Mouse (Mus musculus) left cerebral cortex, postnatal 14 days (tissue): ENCODE measurements around the gene Olfr1392. TPM values are rescaled to one million over a fixed set of nuclear protein-coding genes. Genes with fewer than 3 reads are reported as not detected.
"Not testable (repeated sequence)": the region's sequence is repeated elsewhere in the genome, so short reads cannot be mapped to it uniquely, and the experiment has no call there.

Source experiments
- DNase-seq, 2 experiments: peaks; one replicate each; pipeline ENCODE4 v3.0.0; 2021 to 2022; ENCODE audit warnings: low spot score in 2 of 2, mixed read lengths in 1 of 2
- intact Hi-C: fragments of 180-260 bp; cut with DNase I; formaldehyde crosslinking; loops from one replicate; pipeline ENCODE4 v1.15.1; 2025
- total RNA-seq, 2 experiments: library from RNA; stranded (reverse); gene quantifications; 2 replicates each; pipeline ENCODE4 v1.2.3; 2021

The Olfr1392 gene
- total RNA-seq, 2 experiments from 2014 or later = 0.19 TPM; not detected in 1

DNA sequence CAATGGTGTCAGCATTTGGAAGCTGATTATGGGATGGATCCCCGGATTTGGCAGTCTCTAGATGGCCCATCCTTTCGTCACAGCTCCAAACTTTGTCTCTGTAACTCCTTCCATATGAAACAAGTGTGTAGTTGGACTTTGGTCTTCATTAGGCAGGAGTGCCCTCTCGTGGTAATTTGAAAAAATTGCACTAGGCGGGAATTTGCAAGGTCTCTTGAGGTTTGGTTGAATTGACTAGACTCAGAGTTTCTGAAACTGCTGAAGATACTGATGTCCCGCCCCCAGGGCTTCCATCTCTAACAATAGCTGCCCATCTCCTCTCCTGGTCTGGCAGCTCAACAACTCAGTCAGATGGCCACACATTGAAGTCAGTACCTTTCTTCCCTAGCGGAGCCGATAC lies 13.7 kb upstream of the Olfr1392 start:
- intact Hi-C loops = loop anchor here (2.0 to 10.0 kb wide), 4 partner anchors 83 to 409 kb away; partner anchors contain the start of gene Olfr1396
- DNase-seq = peak; percentile 57 to 58

DNA sequence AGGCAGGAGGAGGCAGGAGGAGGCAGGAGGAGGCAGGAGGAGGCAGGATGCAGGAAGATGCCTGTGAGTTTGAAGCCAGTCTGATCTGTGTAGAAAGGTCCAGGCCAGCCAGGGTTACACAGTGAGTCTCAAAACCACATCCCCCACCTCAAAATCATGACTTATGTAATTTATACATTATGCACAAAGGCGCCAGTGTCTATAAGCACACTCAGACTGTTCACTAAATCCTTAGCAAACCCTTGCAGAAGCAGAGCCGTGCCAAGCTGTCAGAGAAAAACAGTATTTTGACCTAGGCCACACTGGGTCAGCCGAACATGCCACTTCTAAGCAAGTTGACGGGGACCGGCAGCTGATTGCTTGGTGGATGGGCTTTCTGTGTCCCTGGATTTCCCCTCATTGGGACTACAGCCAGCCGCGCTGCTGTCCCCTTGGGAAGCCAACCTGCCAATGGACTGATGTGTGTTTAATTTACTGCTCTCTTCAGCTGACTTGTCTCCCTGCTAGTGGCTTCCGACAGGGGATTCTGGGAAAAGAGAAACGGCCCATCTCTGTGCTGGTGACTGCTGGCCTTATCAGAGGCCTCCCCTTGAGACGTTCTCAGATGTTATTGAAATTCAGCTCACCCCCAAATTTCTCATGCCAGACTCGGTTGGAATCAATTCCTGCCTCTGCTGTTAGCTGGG lies 11.1 kb upstream of the Olfr1392 start:
- DNase-seq = no peak
- intact Hi-C loops = loop anchor here (5.0 to 10.0 kb wide), 3 partner anchors 162 to 412 kb away; partner anchors contain the start of gene Olfr1396

DNA sequence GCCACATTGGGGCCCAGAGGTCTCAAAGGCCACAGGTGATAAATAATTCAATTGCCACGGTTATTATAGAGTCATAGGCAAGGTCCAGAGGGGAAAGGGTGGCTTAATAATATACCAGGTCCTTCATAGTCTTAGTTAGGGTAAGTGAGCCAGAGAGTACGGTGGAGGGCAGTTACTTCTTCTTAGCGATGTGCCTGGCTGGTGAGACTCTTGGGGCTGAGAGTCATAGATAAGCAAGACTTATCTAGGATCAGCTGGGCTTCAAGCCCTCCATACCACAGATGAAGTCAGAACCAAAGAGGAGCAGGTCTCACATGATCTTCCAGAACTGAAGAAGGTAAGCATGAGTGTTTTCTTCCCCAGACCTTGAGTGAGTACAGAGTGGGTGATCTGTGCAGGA lies 6.9 kb upstream of the Olfr1392 start, which contains the start of gene Olfr1393:
Olfr1393 (plus strand) TSS at position 83 of the 400 bp plus-strand sequence.
- intact Hi-C loops = loop anchor here (10.0 kb wide), 1 partner anchor 257 kb away; no protein-coding TSS in a partner anchor
- DNase-seq = no peak

DNA sequence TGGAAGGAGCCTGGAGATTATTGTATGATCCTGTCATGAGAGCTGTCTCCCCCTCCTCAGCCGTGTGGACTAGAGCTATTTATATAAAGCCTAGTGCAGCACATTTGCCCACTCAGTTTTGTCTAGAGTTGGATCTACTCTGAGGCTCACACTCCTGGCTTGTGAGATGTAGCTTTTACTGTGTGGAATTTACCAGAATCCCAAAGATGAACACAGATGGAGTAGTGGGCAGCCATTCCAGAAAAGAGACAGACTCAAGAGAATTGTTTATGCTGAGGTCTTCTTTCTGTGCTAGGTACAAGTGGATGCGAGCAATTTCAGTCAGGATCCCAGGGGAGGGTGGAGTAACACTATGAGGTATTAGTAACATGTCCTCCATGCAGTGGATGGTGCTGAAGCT lies 2.2 kb downstream of the Olfr1392 start:
- intact Hi-C loops = no loop called here
- DNase-seq = peak; percentile 32 to 76

DNA sequence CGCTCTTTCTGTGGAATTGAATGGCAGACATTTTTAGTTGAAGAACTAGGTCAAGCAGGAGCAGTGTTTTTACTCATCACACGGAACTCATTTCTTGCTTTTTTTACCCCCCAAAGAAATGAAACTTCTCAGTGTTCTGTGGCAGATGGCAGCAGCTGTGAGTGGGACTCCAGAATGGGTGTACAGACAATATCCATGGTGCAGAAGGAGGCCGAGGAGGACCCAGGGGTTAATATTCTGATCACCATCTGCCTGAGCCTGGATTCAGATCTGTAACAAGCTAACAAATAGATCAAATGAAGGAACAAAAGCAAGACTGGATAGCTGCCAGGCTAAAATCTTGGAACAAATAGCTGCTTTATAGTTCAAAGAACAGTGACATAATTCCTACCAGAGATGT lies 7.7 kb downstream of the Olfr1392 start:
- intact Hi-C loops = no loop called here
- peak; percentile 42 to 53 for DNase-seq

DNA sequence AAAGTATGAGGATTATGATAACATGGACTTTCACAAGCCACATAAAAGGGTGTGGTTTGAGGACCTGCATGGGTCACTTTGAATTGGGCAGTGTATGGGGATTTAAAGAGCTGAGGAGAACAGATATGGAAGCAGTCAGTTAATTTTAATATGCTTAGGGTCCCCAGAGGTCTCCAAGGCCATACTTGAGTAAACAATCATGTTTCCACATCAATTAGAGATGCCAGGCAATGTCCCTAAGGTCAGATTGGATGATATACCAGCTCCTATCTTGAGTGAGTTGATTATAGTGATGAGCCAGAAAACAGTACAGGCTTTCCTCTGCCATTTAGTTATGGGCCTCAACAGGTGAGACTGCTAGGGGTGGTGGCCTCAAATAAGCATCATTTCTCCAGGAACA lies 19.4 kb downstream of the Olfr1392 start, which contains the start of gene Olfr10:
Olfr10 (plus strand) TSS at position 301 of the 400 bp plus-strand sequence.
- DNase-seq = no peak
- intact Hi-C loops = no loop called here

DNA sequence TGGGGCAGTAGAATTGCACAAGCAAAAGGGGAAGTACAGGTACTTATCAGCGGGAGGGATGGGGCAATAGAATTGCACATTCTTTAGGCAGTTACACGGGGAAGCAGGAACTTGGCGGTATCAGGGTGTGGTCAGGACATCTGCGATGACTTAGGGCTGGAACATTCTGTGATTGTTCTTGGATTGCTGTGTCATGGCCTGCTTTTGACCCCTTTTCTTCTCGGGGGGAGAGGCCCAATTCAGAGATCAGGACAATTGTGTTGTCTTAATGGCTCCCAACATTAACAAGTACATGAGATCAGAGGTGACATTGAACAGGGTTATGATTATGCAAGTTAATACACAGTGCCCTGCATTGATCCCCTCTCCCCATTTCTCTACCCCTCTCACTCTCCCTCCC lies 23.5 kb downstream of the Olfr1392 start:
- intact Hi-C loops = not testable (repeated sequence)

DNA sequence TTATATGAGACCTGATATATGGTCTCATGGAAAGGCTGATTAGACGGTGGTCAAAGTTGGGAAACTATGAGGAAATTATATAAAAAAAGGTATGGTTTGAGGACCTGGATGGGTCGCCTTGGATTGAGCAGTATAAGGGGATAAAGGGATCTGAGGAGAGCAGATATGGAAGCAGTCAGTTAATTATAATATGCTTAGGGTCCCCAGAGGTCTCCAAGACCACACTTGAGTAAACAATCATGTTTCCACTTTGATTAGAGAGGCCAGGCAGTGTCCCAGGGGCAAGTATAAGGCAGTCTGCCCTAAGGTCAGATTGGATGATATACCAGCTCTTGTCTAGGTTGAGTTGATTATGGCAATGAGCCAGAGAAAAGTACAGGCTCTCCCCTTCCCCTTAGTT lies 37.4 kb downstream of the Olfr1392 start, which contains the start of gene Olfr1391:
Olfr1391 (plus strand) TSS at position 301 of the 400 bp plus-strand sequence.
- intact Hi-C loops = no loop called here

More for the DNA sequence above, 23.5 kb downstream of the Olfr1392 start:
- DNase-seq = not testable (repeated sequence)

DNA sequence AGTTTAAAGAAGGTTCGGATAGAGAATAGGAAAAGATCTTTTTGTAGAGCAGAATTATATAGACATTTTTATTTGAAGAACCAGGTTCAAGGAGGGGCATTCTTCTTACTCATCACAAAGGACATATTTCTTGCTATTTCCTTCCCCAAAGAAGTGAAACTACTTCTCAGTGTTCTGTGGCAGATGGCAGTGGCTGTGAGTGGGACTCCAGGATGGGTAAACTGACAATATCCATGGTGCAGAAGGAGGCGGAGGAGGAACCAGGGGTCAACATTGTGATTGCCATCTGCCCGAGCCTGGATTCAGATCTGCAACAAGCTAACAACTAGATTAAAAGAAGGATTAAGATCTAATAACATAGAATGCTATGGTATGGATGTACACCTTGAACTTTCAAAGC lies 41.6 kb downstream of the Olfr1392 start:
- DNase-seq = peak in 1 of 2 experiments; percentile 11
- intact Hi-C loops = no loop called here

More for the DNA sequence above, 37.4 kb downstream of the Olfr1392 start, which contains the start of gene Olfr1391:
- DNase-seq = no peak

DNA sequence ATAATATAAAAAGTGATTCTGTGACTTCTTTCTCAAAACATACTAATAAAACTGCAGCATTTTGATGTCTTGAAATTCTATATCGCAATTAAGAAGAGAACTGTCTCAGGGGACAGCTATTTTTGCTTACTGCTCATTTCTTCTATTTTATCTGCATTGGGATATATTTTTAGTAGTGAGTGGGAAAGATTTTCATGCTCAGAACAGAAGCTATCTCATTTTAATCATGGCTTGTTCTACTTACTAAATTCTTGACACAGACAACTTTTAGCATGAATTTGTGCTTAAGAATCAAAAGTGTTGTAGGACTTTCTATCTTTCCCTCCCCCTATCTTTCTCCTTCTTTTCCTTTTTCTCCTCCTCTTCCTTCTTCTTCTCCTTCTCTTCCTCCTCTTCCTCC lies 44.6 kb downstream of the Olfr1392 start:
- peak in 1 of 2 experiments; percentile 43 for DNase-seq
- intact Hi-C loops = loop anchor here (10.0 kb wide), 1 partner anchor 55 kb away; no protein-coding TSS in a partner anchor

DNA sequence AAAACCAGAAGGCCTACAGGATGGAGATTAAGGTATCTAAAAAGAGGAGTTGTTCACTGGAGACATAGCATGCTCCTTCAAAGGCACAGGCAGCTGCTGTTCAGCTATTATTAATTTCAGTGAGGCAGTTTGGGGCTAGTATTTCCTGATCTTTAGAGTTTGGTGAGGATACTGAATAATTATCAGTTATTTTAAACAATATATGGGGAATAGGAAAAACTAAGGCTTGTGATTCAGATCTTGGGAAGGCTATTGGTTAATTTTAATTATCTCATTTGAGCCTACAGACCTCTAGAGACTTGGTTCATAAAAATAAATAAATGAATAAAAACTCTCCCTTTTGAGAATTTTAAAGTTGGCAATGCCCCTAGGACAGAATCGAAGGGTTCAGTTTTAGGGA lies 49.8 kb downstream of the Olfr1392 start, which contains the start of gene Olfr1390:
Olfr1390 (plus strand) TSS at position 301 of the 400 bp plus-strand sequence.
- DNase-seq = no peak
- intact Hi-C loops = loop anchor here (10.0 kb wide), 1 partner anchor 50 kb away; no protein-coding TSS in a partner anchor

DNA sequence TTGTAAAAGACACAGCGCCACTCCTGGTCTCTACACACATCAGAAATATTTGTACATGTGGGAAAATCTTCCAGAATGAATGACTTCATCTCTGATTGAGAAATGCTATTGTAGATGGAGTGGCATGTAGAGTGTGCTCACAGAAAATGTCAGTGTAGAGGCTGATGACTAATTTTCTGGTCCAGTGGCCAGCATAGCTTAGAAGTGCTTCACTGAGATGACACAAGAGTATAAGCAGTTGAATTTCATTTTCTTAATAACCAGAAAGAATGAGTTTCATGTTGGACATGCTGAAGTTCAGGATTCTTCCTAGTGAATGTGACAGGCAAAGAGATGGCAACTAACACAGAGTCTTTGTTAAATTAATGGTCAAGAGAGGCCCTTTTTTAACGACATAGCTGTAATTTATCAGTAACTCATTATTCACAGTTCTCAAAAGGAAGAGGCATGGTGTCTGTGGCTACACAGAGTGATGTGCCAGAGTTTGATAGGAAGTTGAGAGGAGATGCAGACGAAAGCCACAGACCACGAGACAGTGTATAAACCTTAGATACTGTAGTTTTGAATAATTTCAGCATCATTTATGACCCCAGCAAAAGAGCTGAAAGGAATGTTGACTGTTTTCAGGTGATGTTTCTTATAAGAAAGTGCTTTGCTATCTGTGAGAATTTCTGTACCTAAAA lies 52.2 kb downstream of the Olfr1392 start:
- no peak for DNase-seq
- intact Hi-C loops = loop anchor here (10.0 kb wide), 1 partner anchor 48 kb away; no protein-coding TSS in a partner anchor

Other genes starting within 250 kb of the Olfr1392 start
- 1 to 10 TPM; 1.6 TPM for gene 9930111J21Rik2, start 234.0 kb upstream of the Olfr1392 start, total RNA-seq
- under 1 TPM in 1 of 2 experiments, not detected in 1; 0.17 TPM for gene Tgtp2, start 221.1 kb upstream of the Olfr1392 start, total RNA-seq
- under 1 TPM; 0.57 to 0.62 TPM for gene Ifi47, start 208.7 kb upstream of the Olfr1392 start, total RNA-seq
- not detected for gene Olfr1396, start 170.4 kb upstream of the Olfr1392 start, total RNA-seq
- not detected for gene Olfr1395, start 143.0 kb upstream of the Olfr1392 start, total RNA-seq
- not detected for gene Olfr1394, start 130.9 kb upstream of the Olfr1392 start, total RNA-seq
- gene Btnl9, start 98.1 kb upstream of the Olfr1392 start, total RNA-seq = under 1 TPM; 0.17 to 0.22 TPM
- gene Zfp62, start 82.0 kb upstream of the Olfr1392 start, total RNA-seq = 10 to 100 TPM; 36.9 to 39.5 TPM
- gene Mgat1, start 41.1 kb upstream of the Olfr1392 start, total RNA-seq = 10 to 100 TPM; 57.8 to 72.4 TPM
- under 1 TPM in 1 of 2 experiments, not detected in 1; 0.13 TPM for gene Olfr1393, start 7.0 kb upstream of the Olfr1392 start, total RNA-seq
- not detected for gene Olfr10, start 19.5 kb downstream of the Olfr1392 start, total RNA-seq
- not detected for gene Olfr1391, start 37.5 kb downstream of the Olfr1392 start, total RNA-seq
- gene Olfr1390, start 49.9 kb downstream of the Olfr1392 start, total RNA-seq = not detected
- gene Olfr1389, start 137.8 kb downstream of the Olfr1392 start, total RNA-seq = not detected
- gene Olfr1388, start 151.3 kb downstream of the Olfr1392 start, total RNA-seq = under 1 TPM; 0.17 to 0.53 TPM
- gene Olfr1387, start 170.1 kb downstream of the Olfr1392 start, total RNA-seq = not detected
- gene Olfr1386, start 179.8 kb downstream of the Olfr1392 start, total RNA-seq = not detected
- gene Olfr1385, start 203.8 kb downstream of the Olfr1392 start, total RNA-seq = under 1 TPM in 1 of 2 experiments, not detected in 1; 0.13 TPM
- gene Olfr1384, start 221.4 kb downstream of the Olfr1392 start, total RNA-seq = under 1 TPM; 0.34 to 0.35 TPM
- gene Olfr1383, start 234.4 kb downstream of the Olfr1392 start, total RNA-seq = under 1 TPM in 1 of 2 experiments, not detected in 1; 0.53 TPM
- not detected for gene Olfr1382, start 243.0 kb downstream of the Olfr1392 start, total RNA-seq